Mouse (Mus musculus) right cerebral cortex, postnatal 4 days (tissue): ENCODE measurements around the gene Enoph1.

Experiments used
- DNase-seq: peaks from one replicate; pipeline ENCODE4 v3.0.0-alpha.2; 2022

Enoph1 gene

DNA sequence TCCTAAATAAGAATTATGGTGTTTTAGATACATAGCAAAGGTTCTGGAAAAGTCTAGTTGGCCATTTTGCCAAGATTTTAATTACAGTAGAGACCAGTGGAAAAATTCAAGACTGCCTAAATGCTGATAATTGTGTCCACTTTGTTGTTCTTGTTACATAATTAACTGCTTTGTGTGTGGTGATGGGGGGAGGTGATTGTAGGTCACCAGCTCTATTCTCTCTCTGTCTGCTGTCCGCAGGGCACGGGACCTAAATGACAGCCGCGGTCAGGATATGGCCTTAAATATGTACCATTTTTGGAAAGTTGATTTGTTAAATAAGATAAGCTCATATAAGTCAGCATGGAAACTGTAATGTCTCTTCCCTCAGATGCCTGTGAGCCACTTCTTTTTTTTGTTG lies 1.5 kb downstream of the Enoph1 start:
- no peak for DNase-seq

DNA sequence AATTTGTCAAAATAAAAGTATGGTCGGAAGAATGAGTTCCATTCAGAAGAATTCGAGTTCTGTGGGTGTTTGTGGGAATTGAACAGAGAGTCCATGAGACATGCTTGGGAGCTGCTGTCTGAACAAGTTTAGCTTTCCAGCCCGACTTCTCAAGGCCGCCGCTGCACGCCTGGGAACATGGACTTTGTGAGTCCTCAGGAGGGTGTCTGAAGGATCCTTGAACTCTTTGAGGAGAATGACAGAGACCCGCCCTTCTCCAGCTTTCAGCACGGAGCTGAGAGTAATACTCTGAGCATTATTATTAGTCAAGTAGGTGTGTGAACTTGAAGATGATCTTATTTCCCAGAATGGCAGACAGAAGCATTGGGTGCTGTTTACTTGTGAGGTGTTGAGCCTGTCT lies 2.7 kb downstream of the Enoph1 start:
- no peak for DNase-seq

DNA sequence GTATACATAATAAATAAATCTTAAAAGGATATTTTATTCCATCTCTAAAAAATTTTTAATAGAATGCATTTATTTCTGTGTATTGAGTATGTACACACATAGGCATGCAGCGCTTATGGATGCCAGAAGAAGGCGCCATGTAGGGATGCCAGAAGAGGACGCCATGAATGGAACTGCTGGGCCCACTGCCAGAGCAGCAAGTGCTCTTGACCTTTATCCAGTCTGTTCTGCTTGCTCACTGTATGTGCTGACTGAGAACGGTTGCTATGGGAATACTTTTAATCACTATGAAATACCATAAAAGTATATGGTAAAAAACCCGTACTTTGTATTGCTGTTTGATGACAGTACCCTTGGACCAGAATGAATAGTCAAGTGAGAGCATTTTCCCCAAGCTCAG lies 3.6 kb downstream of the Enoph1 start:
- DNase-seq = peak; percentile 66

DNA sequence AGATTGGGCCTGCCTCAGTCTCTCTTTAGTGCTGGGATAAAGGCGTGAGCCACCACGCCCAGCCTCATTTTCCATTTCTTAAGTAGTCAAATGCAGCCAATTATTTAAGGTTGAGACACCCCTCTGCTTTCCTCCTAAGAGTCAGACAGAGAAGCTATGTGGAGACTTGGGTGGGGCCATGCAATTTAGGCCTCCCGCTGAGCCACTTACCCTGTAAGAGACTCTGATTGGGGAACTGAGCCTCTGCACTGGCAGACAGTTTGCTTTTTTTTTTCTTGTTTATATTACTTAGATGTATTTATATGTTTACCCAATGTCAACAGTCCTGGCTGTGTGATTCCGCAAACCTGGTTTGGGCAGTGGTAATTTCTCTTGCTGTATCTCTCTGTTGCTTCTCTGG lies 4.2 kb downstream of the Enoph1 start:
- no peak for DNase-seq

DNA sequence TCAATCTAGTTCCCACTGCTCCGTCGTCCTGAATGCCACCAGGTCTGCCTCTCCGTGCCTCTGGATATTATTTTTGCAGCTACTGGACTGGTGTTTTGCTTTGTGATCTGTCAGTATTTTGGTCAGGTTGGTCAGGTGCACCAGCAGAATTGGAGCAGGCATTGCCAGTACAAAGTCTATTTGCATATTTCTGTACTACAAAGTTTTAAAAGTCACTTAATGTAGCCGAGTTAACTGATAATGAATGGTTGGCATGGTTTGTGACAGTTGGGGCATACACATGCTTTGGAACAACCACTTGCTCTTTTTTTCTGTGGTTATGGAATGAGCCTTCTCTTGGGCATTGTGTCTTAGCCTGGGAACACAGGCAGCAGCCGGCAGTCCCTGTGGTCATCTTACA lies 4.8 kb downstream of the Enoph1 start:
- no peak for DNase-seq

DNA sequence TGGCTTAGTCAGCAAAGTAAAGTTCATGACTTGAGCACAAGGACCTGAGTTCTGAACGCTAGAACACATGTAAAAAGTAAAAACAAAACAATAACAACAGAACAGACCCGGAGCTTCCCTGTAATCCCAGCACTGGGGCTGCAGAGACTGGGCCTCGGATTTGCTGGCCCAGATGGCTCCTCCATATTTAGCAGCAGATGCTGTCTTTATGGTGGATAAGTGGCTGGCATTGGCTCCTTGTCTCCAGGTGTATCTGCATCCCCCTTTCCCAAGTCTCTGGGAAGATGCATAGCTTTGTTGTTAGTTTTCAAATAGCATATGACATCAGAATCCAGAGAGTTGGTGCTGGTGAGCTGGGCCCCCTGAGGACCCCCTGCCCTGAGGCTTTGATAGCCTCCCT lies 6.3 kb downstream of the Enoph1 start:
- DNase-seq = no peak

DNA sequence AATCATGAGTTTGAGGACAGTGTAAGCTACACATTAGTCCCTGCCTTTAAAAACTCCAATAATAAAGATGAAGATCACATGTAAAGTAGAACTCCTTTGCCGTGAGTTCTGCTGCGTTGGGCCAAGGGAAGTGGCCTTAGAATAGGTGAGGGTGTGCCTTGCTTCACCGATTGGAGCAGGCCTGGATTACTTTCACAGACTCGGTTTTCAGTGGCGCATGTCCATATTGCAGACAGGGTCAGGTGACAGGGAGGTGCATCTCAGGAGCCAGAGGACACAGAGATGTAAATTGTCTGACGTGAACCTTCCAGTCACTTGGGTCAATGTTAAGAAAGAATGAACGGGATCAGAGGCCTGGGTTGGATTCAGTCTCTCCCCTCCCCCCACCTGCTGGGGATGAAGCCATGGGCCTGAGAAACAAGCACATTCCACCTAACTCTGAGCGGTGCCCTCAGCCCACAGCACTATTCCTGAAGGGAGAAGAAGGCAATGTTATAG lies 7.4 kb downstream of the Enoph1 start:
- no peak for DNase-seq

DNA sequence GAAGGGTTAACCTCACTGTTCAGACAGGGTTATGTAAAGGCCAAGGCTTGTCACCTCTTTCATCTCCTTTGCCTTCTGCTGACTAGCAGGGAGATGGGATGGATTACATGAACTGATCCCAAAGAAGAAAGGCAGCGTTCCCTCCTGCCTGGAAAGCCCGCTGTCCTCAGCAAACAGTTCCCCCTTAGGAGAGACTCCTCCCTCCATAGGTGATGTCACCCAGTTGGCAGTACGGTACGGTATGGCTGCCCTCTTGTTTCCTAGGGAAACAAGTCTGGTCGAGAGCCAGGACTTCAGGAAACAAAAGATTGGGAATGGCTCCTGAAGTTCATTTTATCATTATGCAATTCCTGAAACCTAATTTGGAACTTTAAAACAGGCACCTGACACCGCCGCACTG lies 8.1 kb downstream of the Enoph1 start:
- no peak for DNase-seq

DNA sequence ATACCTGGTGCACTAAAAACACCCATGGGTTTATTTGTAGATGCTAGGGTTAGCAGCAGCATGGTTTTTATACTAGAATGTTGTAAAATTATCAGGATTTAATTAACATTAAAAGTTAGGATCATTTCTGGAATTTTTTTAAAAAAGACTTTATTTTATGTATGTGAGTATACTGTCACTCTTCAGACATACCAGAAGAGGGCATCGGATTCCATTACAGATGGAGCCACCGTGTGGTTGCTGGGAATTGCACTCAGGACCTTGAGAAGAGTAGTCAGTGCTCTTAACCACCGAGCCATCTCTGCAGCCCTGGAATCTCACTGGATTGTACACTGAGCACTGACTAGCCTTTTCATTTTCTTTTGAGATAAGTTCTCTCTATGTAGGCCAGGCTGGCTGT lies 10.1 kb downstream of the Enoph1 start:
- DNase-seq = no peak

DNA sequence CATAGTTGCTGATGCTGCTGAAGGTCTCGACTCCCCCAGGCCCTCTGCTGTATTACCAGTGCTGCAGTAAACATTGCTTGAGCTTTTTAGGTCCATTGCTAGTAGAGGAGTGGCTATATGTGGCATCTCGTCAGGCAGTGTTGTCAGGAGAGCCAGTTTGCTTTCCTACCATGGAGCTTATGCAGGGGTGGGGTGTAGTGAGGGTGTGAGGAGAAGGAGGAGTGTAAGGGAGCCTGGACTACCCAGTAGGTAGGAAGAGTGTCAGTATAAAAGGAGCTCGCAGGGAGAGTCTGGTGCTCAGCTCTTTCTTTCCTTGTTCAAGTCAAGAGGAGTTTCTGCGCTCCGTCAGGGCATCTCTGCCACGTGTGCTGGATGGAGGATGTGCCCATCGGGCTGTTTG lies 12.9 kb downstream of the Enoph1 start:
- DNase-seq = no peak

DNA sequence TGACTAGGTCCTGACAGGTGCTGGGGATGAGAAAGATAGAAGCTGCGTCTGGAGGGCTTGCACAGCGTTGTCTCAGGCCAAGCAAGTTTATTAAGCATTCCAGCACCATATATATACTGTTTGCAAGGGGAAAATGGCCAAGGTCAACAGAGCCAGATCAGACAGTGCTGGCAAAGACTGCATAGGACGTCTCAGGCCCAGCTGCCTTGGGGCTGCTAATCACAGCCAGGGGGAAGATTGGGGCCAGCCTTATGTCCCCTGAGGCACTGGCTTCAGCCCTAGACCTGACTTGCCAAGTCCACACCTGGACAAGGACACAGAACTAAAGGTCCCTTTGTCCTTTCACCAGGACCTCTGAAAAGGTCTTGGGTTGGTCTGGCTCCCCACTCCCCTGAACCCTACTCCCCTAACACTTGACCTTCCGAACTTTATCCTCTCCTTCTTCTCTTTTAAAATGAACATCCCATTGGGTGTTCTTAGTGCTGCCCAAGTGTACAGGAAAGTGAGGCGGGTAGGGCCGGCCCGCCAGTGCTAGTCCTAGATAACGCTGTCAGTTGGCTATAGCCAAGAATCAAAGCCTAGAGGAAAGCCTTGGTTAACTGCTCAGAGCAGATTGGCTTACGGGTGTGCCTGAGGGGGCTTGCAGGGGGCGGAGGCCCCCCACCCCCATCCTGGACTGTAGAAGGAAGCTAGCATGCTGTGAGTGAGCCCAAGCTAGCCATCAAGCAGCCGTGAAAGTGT lies 15.2 kb downstream of the Enoph1 start:
- no peak for DNase-seq

DNA sequence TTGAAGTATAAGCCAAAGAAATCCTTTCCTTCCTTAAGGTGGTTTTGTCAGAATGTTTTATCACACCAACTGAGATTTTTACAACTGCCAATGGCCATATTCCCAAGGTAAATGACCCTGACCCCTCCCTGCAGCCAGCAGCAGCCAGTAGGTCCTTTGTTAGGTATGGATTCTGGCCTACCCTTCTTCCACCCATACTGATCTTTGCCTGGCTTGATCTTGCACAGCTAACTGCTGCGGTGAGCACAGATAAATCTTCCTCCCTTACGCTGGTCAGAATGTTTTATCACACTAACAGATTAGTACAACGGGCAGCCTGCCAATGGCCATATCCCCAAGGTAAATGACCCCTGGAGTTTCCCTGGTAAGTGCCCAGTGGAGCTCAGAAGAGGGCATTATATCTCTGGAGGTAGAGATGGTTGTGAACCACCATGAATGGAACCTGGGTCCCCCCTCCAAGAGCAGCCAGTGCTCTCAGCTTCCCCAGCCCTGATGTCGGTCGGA lies 16.1 kb downstream of the Enoph1 start:
- DNase-seq = no peak

DNA sequence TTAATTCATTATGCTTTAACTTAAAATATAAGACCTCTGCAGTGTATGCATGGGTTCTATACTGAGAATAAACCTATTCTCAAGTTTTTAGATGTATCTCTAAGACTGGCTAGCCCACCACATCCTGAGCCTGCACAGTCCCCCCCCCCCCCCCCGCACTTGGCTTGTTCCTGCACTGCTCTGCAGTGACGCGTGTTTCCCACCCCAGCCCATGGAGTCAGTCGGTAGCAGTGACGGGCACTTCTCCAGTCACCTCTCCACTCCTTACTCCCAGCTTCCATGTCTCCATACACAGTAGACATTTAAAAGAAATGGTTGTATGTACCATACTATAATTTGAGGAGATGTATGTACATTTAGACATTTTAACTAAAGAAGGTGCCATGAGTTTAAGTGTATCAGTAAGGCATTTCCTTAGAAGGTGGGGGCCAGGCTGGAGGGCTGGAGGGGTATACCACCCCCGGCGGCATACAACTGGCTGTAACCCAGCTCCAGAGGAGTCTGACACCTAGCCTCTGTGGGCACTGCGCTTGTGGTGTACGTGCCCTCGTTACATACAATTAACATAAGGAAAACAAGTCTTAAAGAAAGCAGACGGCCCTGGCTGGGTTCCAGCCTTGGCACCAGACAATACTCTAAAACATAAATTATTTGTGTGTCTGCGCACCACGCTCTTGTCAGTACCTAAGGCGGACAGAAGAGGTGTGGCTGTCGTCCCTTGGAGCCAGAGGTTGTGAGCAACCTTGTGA lies 17.9 kb downstream of the Enoph1 start:
- peak; percentile 33 for DNase-seq

DNA sequence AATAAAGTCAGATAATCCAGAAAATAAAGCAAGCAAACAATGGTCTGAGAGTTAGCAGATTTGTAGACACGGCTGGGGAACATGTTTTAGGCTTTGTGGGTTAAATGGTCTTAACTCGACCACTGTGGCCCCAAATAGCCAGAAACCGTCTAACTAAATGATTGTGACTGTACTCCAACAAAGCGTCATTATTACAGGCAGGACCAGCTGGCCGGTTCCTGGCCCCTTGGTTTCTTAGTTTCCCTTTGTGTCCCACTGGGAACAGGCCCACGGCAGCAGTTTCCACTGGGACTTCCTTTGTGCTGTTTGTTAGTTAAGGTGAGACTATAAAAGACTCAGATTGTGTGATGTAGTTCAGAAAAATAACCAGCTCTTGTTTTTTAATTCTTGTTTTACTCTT lies 18.9 kb downstream of the Enoph1 start:
- DNase-seq = no peak

DNA sequence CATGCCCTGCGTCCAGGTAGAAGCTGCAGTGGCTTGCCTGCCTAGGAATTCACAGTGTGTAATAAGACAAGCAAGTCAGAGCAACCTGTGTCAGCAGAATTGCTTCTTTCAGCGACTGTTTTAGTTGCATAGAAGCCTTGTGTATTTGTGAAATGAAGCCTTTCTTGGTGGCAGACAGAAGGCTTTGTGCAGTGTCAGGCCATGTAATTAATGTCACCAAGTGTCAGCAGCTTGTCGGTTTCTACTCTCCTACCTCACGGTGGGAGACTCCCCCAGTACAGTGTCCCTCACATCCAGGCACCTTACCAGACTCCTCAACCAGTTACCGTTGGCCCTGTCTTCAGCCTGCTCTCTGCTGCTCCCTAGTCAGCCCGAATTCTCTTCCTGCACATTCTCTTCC lies 19.5 kb downstream of the Enoph1 start:
- DNase-seq = no peak

DNA sequence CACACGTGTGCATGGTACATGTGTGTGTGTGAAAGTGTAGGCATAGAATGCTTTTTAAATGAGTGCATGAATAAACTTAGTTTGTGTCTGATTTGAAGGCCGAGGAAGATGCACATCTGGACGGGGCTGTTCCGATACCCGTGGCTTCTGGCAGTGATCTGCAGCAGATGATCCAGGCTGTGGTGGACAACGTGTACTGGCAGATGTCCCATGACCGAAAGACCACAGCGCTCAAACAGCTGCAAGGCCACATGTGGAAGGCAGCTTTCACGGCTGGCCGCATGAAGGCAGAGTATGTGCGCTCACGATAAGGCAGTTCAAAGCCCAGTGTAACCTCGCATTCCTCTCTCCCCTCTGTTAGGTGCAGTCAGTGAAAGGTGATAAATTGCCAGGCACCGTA lies 21.1 kb downstream of the Enoph1 start:
- no peak for DNase-seq

DNA sequence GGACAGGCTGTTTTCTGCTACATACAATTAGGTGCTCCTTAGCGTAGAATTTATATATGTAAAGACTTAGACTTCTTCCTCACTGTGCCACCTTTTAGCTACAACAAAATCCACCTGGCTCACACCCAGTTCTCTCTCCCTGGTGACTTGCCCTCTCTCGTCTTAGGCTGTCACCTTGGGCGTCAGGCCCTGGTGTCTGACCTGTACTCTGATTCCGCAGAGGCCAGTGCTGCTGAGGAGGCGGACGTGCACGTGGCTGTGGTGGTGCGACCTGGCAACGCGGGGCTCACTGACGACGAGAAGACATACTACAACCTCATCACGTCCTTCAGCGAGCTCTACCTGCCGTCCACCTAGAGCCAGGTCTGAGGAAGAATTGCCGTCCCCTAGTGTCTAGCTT lies 27.8 kb downstream of the Enoph1 start:
- DNase-seq = no peak

DNA sequence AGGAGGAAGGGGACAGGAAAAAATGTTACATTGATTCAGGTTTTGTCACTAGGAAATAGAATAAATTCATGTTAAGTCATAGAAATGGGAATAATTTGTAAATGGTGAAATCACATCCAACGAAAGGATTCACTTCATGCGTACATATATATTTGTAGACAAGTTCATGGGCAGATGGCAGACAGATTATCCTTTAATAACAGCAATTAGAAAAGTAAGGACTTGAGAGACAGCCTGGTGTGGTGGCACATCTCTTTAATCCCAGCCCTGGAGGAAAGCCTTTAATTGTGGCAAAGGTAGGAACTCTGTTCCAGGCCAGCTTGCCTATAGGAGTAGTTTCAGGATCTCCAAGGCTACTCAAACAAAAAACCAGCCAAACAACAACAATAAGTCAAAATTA lies 29.7 kb downstream of the Enoph1 start:
- no peak for DNase-seq

DNA sequence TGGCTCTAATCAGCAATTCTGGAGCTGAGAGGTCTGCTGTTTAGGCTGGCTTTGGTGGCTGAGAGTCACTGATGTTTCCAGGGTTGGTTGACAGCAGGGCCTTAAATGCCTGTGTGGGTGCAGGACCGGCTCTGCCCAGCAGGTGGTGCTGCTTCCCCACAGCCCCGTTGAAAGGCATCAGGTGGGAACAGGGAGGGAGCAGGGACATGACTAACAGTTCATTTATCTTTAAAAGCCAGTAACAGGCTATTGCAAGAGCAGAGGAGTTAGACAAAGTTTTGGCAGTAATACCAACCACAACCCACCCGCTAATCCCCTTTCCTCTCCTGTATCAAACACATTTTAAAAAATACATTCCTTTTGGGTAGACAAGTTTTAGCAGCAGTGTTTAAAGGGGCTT lies 30.5 kb downstream of the Enoph1 start:
- DNase-seq = peak; percentile 90

DNA sequence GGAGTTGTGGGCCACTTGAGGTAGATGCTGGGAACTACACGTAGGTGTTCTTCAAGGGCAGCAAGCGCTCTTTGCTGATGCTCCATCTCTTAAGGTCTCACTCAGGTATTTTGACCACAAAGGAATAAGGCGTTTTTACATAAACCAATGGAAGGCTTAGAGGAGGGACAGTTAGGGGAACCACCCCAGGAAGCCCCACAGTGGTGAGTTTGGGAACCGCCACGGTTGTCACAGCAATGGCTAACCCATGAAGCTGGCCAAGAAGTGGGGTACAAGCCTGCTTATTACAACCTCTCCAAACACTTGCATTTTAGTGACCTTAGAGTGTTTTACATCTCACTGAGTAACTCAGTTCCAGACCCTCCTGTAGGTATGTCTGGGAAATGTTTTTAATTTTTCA lies 31.8 kb downstream of the Enoph1 start:
- DNase-seq = no peak

DNA sequence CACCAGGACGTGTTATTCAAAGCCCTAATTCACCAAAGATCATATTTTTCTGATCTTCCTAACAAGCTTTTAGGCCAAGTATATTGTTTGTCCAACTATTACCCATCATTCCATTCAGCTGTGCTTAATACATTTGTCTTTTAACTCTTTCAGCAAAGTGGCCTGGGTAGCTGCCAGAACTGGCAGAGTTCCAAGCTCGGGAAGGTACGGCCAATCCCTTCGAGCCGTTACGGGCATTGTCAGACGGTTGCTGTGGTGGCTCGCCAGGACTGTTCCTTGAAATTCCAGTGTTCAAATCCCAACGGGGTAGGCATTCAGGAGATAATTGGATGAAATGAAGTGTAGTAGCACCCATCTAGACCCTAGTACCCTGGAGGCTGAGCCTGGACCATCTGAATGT lies 32.8 kb downstream of the Enoph1 start:
- no peak for DNase-seq

DNA sequence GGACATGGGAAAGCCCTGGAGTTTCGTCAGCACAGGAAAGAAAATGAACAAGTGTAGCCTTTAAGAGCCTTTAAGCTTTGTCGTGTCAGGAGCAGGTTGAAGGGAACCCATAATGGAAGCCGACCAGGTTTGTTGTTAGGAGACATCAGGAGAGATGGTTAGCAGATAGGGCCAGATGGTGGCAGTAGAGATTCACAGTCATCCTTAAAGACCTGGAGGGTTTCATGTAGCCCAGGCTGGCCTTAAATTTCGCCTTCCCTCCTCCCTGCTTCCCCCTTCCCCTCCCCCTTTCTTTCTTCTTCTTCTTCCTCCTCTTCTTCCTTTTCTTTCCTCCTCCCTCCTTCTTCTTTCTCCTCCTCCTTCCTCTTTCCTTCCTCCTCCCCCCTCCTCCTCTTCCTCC lies 34.8 kb downstream of the Enoph1 start:
- no peak for DNase-seq

DNA sequence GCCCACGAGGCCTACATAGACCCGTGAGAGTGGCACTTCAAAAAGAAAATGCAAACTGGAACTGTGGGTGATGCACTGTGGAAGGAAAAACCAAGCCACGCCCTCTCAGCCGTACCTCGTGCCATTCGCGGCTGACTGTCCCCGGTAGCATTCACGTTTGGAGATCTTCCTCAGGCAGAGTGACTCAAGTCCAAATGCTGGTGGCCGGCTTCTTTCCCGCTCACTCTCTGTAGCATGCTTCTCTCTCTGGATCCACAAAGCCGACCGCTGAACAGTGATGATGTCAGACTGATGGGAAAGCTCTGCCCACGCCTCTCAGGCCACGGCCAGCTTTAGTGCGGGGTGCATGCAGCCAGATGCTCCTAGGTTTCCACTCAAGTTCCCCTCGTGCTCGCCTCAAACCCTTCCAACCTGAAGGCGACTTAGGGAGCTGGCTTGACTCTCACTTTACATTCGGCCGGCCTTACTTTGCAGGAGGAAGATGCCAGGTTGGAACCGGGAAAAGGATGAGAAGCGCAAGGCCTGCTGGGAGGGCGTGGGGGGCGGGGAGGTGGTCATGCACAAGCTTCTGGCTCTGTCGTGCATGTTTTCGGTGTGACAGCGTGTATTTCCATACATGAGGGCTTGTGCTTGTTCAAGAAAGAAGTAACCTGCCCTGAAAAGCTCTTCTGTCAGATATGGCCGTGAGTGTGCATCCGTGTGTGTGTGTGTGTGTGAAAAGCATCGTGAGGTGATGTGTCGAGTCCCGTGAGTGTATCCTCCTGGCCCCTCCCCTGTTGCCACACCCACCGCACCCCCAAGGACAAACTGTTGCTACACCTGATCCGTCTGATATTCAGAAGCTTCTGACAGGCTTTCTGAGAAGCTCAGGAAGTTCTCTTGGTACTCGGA lies 39.5 kb downstream of the Enoph1 start:
- DNase-seq = peak; percentile 41

DNA sequence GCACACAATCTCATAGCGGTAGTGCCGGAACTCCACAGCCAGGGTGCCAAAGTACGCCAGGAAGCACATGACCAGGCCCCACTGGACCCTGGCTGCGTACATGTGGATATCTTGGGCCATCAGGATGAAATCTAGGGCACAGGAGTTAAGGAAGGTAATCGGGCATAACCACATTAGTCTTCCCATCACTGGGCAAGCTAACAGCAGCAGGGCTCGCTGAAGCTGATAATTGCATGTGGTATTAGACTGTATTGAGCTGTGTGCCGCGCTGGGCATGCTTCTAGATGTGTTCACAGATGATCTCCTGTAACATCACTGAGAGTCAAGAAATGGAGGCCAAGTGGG lies 40.1 kb downstream of the Enoph1 start:
- no peak for DNase-seq
